Mouse (Mus musculus) testis, adult 2 months (tissue): ENCODE results near the gene Fam189a1. TPM values are rescaled to one million over a fixed set of nuclear protein-coding genes. Genes with fewer than 3 reads are reported as not detected.
A peak's percentile ranks its signal among the peaks of the same experiment; 100 is the strongest.

Experiments used
- H3K27ac ChIP-seq: fragments of 200-500 bp; 2 replicates; pipeline ENCODE4 v1.5.1; 2012; ENCODE audit warnings: low read depth, low read length; ENCODE audit not compliant: control insufficient read depth, insufficient read depth
- H3K27me3 ChIP-seq: fragments of 200-500 bp; 2 replicates; pipeline ENCODE4 v1.6.1; 2012; ENCODE audit warnings: mild to moderate bottlenecking, low read length, moderate library complexity; ENCODE audit not compliant: control insufficient read depth, insufficient read depth
- H3K36me3 ChIP-seq: fragments of 200-500 bp; 2 replicates; pipeline ENCODE4 v1.6.1; 2012; ENCODE audit warnings: mild to moderate bottlenecking, low read length; ENCODE audit not compliant: control insufficient read depth, insufficient read depth
- H3K4me1 ChIP-seq: fragments of 200-500 bp; 2 replicates; pipeline ENCODE4 v1.6.1; 2012; ENCODE audit warnings: low read length; ENCODE audit not compliant: control insufficient read depth, insufficient read depth
- H3K4me3 ChIP-seq: fragments of 200-500 bp; 2 replicates; pipeline ENCODE4 v1.5.1; 2012; ENCODE audit warnings: low read depth, mild to moderate bottlenecking, low read length, moderate library complexity, mixed read lengths; ENCODE audit not compliant: control insufficient read depth
- CTCF ChIP-seq: fragments of 200-500 bp; IDR thresholded peaks from 2 replicates; pipeline ENCODE4 v1.5.1; 2012; ENCODE audit warnings: low read depth, mild to moderate bottlenecking, inconsistent platforms, low read length, moderate library complexity; ENCODE audit not compliant: control insufficient read depth, insufficient read depth, insufficient replicate concordance
- POLR2A ChIP-seq: fragments of 200-500 bp; IDR thresholded peaks from 2 replicates; pipeline ENCODE4 v1.6.1; 2012; ENCODE audit warnings: low read depth, mild to moderate bottlenecking, inconsistent platforms, low read length, moderate library complexity; ENCODE audit not compliant: control insufficient read depth
- polyA plus RNA-seq: library from polyadenylated mRNA; depleted of rRNA; stranded (reverse); fragments of >200 nt; gene quantifications from 2 replicates; pipeline ENCODE4 v1.2.3, GENCODE M21; 2012

Fam189a1 gene
- polyA plus RNA-seq, 1 experiment: 1.1 TPM

- TF ChIP-seq POLR2A (no peak), CTCF (no peak)
- Histone ChIP-seq H3K4me3 (no peak overlapping the region), H3K36me3 (no peaks in the 10 kb centered on the region)
Measured at GRCm38 (mm10) chr7:64840946-64841659, 315.3 kb downstream of the Fam189a1 start.

GRCm38 (mm10) chr7:64840576-64840895 is 315.8 kb downstream of the Fam189a1 start:
- Histone ChIP-seq H3K27ac (no peak overlapping the region), H3K27me3 (no peaks in the 10 kb centered on the region), H3K4me3 (no peak overlapping the region), H3K4me1 (peaks cover 6% of the 10 kb centered on the region), H3K36me3 (no peaks in the 10 kb centered on the region)
- no peak for TF ChIP-seq POLR2A
- no peak for TF ChIP-seq CTCF

More at GRCm38 (mm10) chr7:64840946-64841659, 315.3 kb downstream of the Fam189a1 start:
- no peaks in the 10 kb centered on the region for H3K27me3 ChIP-seq
- H3K4me1 ChIP-seq: peaks cover 6% of the 10 kb centered on the region
- H3K27ac ChIP-seq: no peak overlapping the region

- H3K27ac ChIP-seq: no peak overlapping the region
- peaks cover 6% of the 10 kb centered on the region for H3K4me1 ChIP-seq
- no peaks in the 10 kb centered on the region for H3K27me3 ChIP-seq
- TF ChIP-seq CTCF: no peak
- TF ChIP-seq POLR2A: no peak
- peak overlapping the region; percentile 35 for H3K4me3 ChIP-seq
- H3K36me3 ChIP-seq: no peaks in the 10 kb centered on the region
Measured at GRCm38 (mm10) chr7:64839801-64840575, 316.4 kb downstream of the Fam189a1 start.

GRCm38 (mm10) chr7:64839281-64839680 is 317.1 kb downstream of the Fam189a1 start:
- H3K27ac ChIP-seq: no peak overlapping the region
- H3K36me3 ChIP-seq: no peaks in the 10 kb centered on the region
- H3K27me3 ChIP-seq: no peaks in the 10 kb centered on the region
- peaks cover 6% of the 10 kb centered on the region for H3K4me1 ChIP-seq
- TF ChIP-seq CTCF (no peak), POLR2A (no peak)
- no peak overlapping the region for H3K4me3 ChIP-seq

GRCm38 (mm10) chr7:64830214-64830995 is 326.0 kb downstream of the Fam189a1 start:
- Histone ChIP-seq H3K36me3 (no peaks in the 10 kb centered on the region), H3K4me1 (no peaks in the 10 kb centered on the region), H3K27me3 (no peaks in the 10 kb centered on the region), H3K27ac (no peak overlapping the region), H3K4me3 (no peak overlapping the region)
- TF ChIP-seq POLR2A: no peak
- TF ChIP-seq CTCF: no peak

- no peak overlapping the region for H3K27ac ChIP-seq
- H3K4me3 ChIP-seq: no peak overlapping the region
- H3K27me3 ChIP-seq: no peaks in the 10 kb centered on the region
- no peaks in the 10 kb centered on the region for H3K36me3 ChIP-seq
- TF ChIP-seq POLR2A (no peak), CTCF (no peak)
- H3K4me1 ChIP-seq: no peaks in the 10 kb centered on the region
Measured at GRCm38 (mm10) chr7:64821081-64821480, 335.3 kb downstream of the Fam189a1 start.

- H3K4me3 ChIP-seq: no peak overlapping the region
- H3K4me1 ChIP-seq: no peaks in the 10 kb centered on the region
- no peak for TF ChIP-seq POLR2A
- no peak for TF ChIP-seq CTCF
- no peaks in the 10 kb centered on the region for H3K27me3 ChIP-seq
- no peak overlapping the region for H3K27ac ChIP-seq
- H3K36me3 ChIP-seq: no peaks in the 10 kb centered on the region
Measured at GRCm38 (mm10) chr7:64819683-64820082, 336.7 kb downstream of the Fam189a1 start.
